Mouse (Mus musculus) kidney, embryonic 14.5 days (tissue): ENCODE results near the gene Kmt2e. TPM values are rescaled to one million over a fixed set of nuclear protein-coding genes. Genes with fewer than 3 reads are reported as not detected.

Source experiments
- ATAC-seq: fragments of 200-750 bp; cut with Nextera tagmentation; 2 replicates; pipeline ENCODE4 v1.8.0; 2017; ENCODE audit warnings: moderate number of reproducible peaks, mild to moderate bottlenecking, moderate TSS enrichment, moderate library complexity; ENCODE audit not compliant: low FRiP score, low TSS enrichment
- H3K27ac ChIP-seq: fragments of 300-500 bp; sonication (generic); 2 replicates; pipeline ENCODE4 v1.5.1; 2014; ENCODE audit warnings: low read depth, mild to moderate bottlenecking, low read length, moderate library complexity, mixed read lengths
- H3K27me3 ChIP-seq: fragments of 300-500 bp; sonication (generic); 2 replicates; pipeline ENCODE4 v1.6.1; 2014; ENCODE audit warnings: mild to moderate bottlenecking, low read length; ENCODE audit not compliant: control insufficient read depth, insufficient read depth
- H3K36me3 ChIP-seq: fragments of 300-500 bp; sonication (generic); 2 replicates; pipeline ENCODE4 v1.6.1; 2014; ENCODE audit warnings: low read length, mixed read lengths; ENCODE audit not compliant: control insufficient read depth, insufficient read depth
- H3K4me1 ChIP-seq: fragments of 300-500 bp; sonication (generic); 2 replicates; pipeline ENCODE4 v1.6.1; 2014; ENCODE audit warnings: low read length, mixed read lengths; ENCODE audit not compliant: control insufficient read depth, insufficient read depth
- H3K4me2 ChIP-seq: fragments of 300-500 bp; sonication (generic); replicated peaks from 2 replicates; pipeline ENCODE4 v1.6.1; 2014; ENCODE audit warnings: low read depth, mild to moderate bottlenecking, low read length
- H3K4me3 ChIP-seq: fragments of 300-500 bp; sonication (generic); 2 replicates; pipeline ENCODE4 v1.5.1; 2014; ENCODE audit warnings: mild to moderate bottlenecking, low read length
- H3K9ac ChIP-seq: fragments of 300-500 bp; sonication (generic); 2 replicates; pipeline ENCODE4 v1.6.1; 2014; ENCODE audit warnings: low read depth, mild to moderate bottlenecking, low read length, moderate library complexity
- H3K9me3 ChIP-seq: fragments of 300-500 bp; sonication (generic); 2 replicates; pipeline ENCODE4 v1.6.1; 2016; ENCODE audit warnings: low read length; ENCODE audit not compliant: control insufficient read depth
- WGBS: fragments of 180-500 bp; shearing (Covaris S2); extraction: QIAGEN DNeasy Blood & Tissue Kit; methylation state at CpG from one replicate; pipeline ENCODE4 v1.1.7; 2014; 5-methylcytosine and 5-hydroxymethylcytosine counted together
- polyA plus RNA-seq: library from polyadenylated mRNA; unstranded; fragments of >200 nt; fragmentation: Nextera tagmentation; extraction: Ambion mirVana; gene quantifications from 2 replicates; pipeline ENCODE4 v1.2.1, GENCODE M21; 2014

Kmt2e gene
- polyA plus RNA-seq, 1 experiment from 2014 or later, result 81.6 TPM

GRCm38 (mm10) chr5:23413575-23414470 lies 20.4 kb upstream of the Kmt2e start:
- H3K36me3 ChIP-seq, result peaks cover 22% of the 10 kb centered on the region
- 64% methylated on average over 12 of the region's 12 CpGs for WGBS
- ATAC-seq, result no peak
- peaks cover 45% of the 10 kb centered on the region for H3K4me1 ChIP-seq
- no peak overlapping the region for H3K4me2 ChIP-seq
- H3K4me3 ChIP-seq, result no peak overlapping the region
- no peaks in the 10 kb centered on the region for H3K27me3 ChIP-seq
- no peaks in the 10 kb centered on the region for H3K9me3 ChIP-seq
- no peak overlapping the region for H3K27ac ChIP-seq
- no peak overlapping the region for H3K9ac ChIP-seq

GRCm38 (mm10) chr5:23414490-23415126 lies 19.6 kb upstream of the Kmt2e start:
- Histone ChIP-seq H3K4me2 (no peak overlapping the region), H3K4me1 (peaks cover 52% of the 10 kb centered on the region), H3K9ac (no peak overlapping the region), H3K36me3 (peaks cover 15% of the 10 kb centered on the region), H3K27ac (no peak overlapping the region), H3K27me3 (no peaks in the 10 kb centered on the region), H3K4me3 (no peak overlapping the region), H3K9me3 (no peaks in the 10 kb centered on the region)
- 58% methylated on average over 4 of the region's 4 CpGs for WGBS
- no peak for ATAC-seq

GRCm38 (mm10) chr5:23415571-23416285 lies 18.5 kb upstream of the Kmt2e start:
- H3K9ac ChIP-seq, result no peak overlapping the region
- H3K4me1 ChIP-seq, result peaks cover 57% of the 10 kb centered on the region
- ATAC-seq, result peak; percentile 40; the same call in 1 of the 2 replicates
- H3K9me3 ChIP-seq, result no peaks in the 10 kb centered on the region
- no peak overlapping the region for H3K4me2 ChIP-seq
- no peak overlapping the region for H3K27ac ChIP-seq
- H3K36me3 ChIP-seq, result peaks cover 7% of the 10 kb centered on the region; the same call in 1 of the 2 replicates
- 36% methylated on average over 7 of the region's 7 CpGs for WGBS
- H3K4me3 ChIP-seq, result no peak overlapping the region
- no peaks in the 10 kb centered on the region for H3K27me3 ChIP-seq

GRCm38 (mm10) chr5:23416286-23416643 lies 18.0 kb upstream of the Kmt2e start:
- H3K9me3 ChIP-seq, result no peaks in the 10 kb centered on the region
- peaks cover 52% of the 10 kb centered on the region for H3K4me1 ChIP-seq
- no peaks in the 10 kb centered on the region for H3K27me3 ChIP-seq
- H3K27ac ChIP-seq, result no peak overlapping the region
- no peak overlapping the region for H3K4me3 ChIP-seq
- peaks cover 5% of the 10 kb centered on the region; the same call in 1 of the 2 replicates for H3K36me3 ChIP-seq
- 62% methylated on average over 6 of the region's 6 CpGs for WGBS
- 0 out of 2 replicates have a peak, but pooled peaks have one; percentile 3 for ATAC-seq
- no peak overlapping the region for H3K9ac ChIP-seq
- no peak overlapping the region for H3K4me2 ChIP-seq

- peaks cover 5% of the 10 kb centered on the region; the same call in 1 of the 2 replicates for H3K36me3 ChIP-seq
- H3K27ac ChIP-seq, result peak overlapping the region; percentile 83
- WGBS, result 53% methylated on average over 2 of the region's 2 CpGs
- peak overlapping the region; percentile 56; the same call in 1 of the 2 replicates for H3K9ac ChIP-seq
- no peaks in the 10 kb centered on the region for H3K27me3 ChIP-seq
- peaks cover 50% of the 10 kb centered on the region for H3K4me1 ChIP-seq
- ATAC-seq, result no peak
- H3K9me3 ChIP-seq, result no peaks in the 10 kb centered on the region
- H3K4me3 ChIP-seq, result peak overlapping the region; percentile 49
- peak overlapping the region; percentile 86 for H3K4me2 ChIP-seq
Measured at GRCm38 (mm10) chr5:23417716-23418115, 16.5 kb upstream of the Kmt2e start.

- Histone ChIP-seq H3K27ac (peak overlapping the region; percentile 83), H3K4me3 (peak overlapping the region; percentile 49), H3K9ac (peak overlapping the region; percentile 56), H3K36me3 (peaks cover 10% of the 10 kb centered on the region; the same call in 1 of the 2 replicates), H3K4me2 (peak overlapping the region; percentile 86), H3K4me1 (peaks cover 47% of the 10 kb centered on the region), H3K9me3 (no peaks in the 10 kb centered on the region), H3K27me3 (no peaks in the 10 kb centered on the region)
- under 1% methylated on average over 40 of the region's 40 CpGs for WGBS
- peak; percentile 81 for ATAC-seq
Measured at GRCm38 (mm10) chr5:23418147-23418781, 16.0 kb upstream of the Kmt2e start.

GRCm38 (mm10) chr5:23418797-23419595 lies 15.2 kb upstream of the Kmt2e start:
- peak overlapping the region; percentile 49 for H3K4me3 ChIP-seq
- H3K27me3 ChIP-seq, result no peaks in the 10 kb centered on the region
- peaks cover 46% of the 10 kb centered on the region for H3K4me1 ChIP-seq
- H3K4me2 ChIP-seq, result peak overlapping the region; percentile 86
- 2% methylated on average over 18 of the region's 18 CpGs for WGBS
- H3K36me3 ChIP-seq, result peaks cover 10% of the 10 kb centered on the region; the same call in 1 of the 2 replicates
- peak overlapping the region; percentile 83 for H3K27ac ChIP-seq
- peak; percentile 17 for ATAC-seq
- H3K9ac ChIP-seq, result peak overlapping the region; percentile 56
- H3K9me3 ChIP-seq, result no peaks in the 10 kb centered on the region
